Mouse (Mus musculus) bone marrow, adult 2 months (tissue): ENCODE data around the gene Megf11. TPM values are rescaled to one million over a fixed set of nuclear protein-coding genes. Genes with fewer than 3 reads are reported as not detected.

Experiments used
- H3K27ac ChIP-seq: fragments of 200-500 bp; 2 replicates; pipeline ENCODE4 v1.5.1; 2012; ENCODE audit warnings: low read depth, mild to moderate bottlenecking, control low read depth, inconsistent platforms, low read length; ENCODE audit not compliant: control insufficient read depth, poor library complexity, insufficient read depth
- H3K4me1 ChIP-seq: fragments of 200-500 bp; 2 replicates; pipeline ENCODE4 v1.6.1; 2011; ENCODE audit warnings: low read length; ENCODE audit not compliant: control insufficient read depth, insufficient read depth
- H3K4me3 ChIP-seq: fragments of 200-500 bp; replicated peaks from 2 replicates; pipeline ENCODE3; 2011; ENCODE audit warnings: mild to moderate bottlenecking, low read depth, low read length, control low read depth; ENCODE audit not compliant: control insufficient read depth
- CTCF ChIP-seq: fragments of 200-500 bp; IDR thresholded peaks from 2 replicates; pipeline ENCODE4 v1.5.1; 2011; ENCODE audit warnings: low read length, control low read depth; ENCODE audit not compliant: control insufficient read depth, insufficient read depth
- POLR2A ChIP-seq: fragments of 200-500 bp; IDR thresholded peaks from 2 replicates; pipeline ENCODE4 v1.6.1; 2011; ENCODE audit warnings: low read depth, mild to moderate bottlenecking, control low read depth, low read length, borderline replicate concordance; ENCODE audit not compliant: control insufficient read depth
- WGBS: fragments of 180-500 bp; shearing (Covaris S2); methylation state at CpG from one replicate; pipeline ENCODE4 v1.1.7; 2018; 5-methylcytosine and 5-hydroxymethylcytosine counted together
- polyA plus RNA-seq: library from polyadenylated mRNA; stranded (reverse); fragments of >200 nt; gene quantifications from 2 replicates; pipeline ENCODE4 v1.2.4, GENCODE M21; 2011; ENCODE audit warnings: low replicate concordance; ENCODE audit not compliant: missing spikeins, insufficient read depth, insufficient read length

The Megf11 gene
- polyA plus RNA-seq, 1 experiment = not detected

DNA sequence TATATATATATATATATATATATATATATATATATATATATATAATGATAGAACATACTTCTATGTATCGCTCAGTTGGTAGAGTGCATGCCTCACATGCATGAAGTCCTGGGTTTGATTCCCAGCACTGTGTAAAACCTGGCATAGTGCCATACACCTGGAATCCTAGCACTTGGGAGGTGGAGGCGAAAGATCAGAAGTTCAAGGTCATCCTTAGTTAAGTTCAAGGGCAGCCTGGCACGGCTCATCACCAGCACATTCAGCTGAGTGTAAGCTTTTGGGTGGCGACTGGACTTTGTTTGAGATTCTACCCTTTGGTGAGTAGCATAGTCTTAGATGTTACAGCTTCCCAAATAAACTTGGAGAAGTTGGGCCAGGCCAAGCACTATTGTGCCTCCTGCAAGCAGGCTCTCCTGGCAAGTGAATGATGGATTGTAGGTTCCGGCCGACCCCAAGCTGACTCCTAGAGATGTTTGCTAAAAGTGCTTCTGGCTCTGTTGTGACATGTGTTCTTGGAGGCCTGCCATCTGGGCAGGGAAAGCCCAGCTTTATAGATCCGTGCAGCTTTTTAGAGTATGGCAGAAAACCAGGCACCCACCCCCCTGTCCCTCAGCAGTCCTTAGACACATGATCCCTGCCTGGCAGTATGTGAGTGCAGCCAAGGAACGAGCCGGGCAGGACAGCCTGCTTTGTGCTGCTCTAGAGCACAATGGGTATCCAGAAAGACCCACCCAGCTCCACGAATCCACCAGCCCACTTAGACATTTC is 2.2 kb upstream of the Megf11 start:
- no peak overlapping the region for H3K27ac ChIP-seq
- TF ChIP-seq POLR2A (no peak), CTCF (no peak)
- WGBS = 58% methylated on average over 10 of the region's 10 CpGs
- no peaks in the 10 kb centered on the region for H3K4me1 ChIP-seq
- no peak overlapping the region for H3K4me3 ChIP-seq

GRCm38 (mm10) chr9:64386466-64387211 is 1.2 kb downstream of the Megf11 start:
- H3K4me3 ChIP-seq = no peak overlapping the region
- no peaks in the 10 kb centered on the region for H3K4me1 ChIP-seq
- TF ChIP-seq POLR2A (no peak), CTCF (no peak)
- no peak overlapping the region; the same call in 1 of the 2 replicates for H3K27ac ChIP-seq
- 4% methylated on average over 45 of the region's 45 CpGs for WGBS

DNA sequence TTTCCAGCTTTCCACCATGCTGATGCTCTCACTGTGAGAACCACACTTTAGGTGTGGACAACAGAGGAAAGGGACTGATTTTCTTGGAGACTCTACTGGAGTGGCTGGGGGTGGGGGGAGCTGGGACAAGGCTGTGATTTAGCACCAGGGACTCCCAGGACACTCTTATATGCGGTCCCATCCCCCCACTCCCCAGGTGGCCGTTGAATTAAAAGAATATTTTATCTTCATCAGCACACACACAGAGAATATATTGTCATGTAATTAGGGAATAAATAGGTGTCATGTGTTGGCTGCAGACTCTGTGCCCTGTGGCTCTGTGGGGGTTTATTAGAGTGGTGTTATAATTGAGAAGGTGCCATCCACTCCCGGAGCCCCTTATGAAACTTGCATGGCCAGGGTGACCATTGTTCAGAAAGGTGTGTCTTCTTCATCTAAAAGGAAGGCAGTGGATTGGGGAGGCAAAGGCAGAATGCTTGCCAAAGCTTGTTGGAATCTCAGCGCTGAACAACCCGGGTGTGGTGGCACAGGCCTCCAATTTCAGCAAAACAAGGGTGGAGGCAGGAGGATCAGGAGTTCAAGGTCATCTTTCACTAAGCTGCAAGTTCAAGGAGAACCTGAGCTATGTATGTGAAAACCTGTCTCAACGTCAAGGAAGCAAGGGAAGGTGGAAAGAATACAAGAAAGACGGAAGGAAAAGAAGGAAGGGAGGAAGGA is 4.3 kb downstream of the Megf11 start:
- Histone ChIP-seq H3K4me1 (no peaks in the 10 kb centered on the region), H3K4me3 (no peak overlapping the region), H3K27ac (no peak overlapping the region)
- 62% methylated on average over 7 of the region's 7 CpGs for WGBS
- TF ChIP-seq CTCF (no peak), POLR2A (no peak)

- 46% methylated on average over 5 of the region's 5 CpGs for WGBS
- H3K4me3 ChIP-seq = no peak overlapping the region
- no peak overlapping the region for H3K27ac ChIP-seq
- TF ChIP-seq CTCF = peak; percentile 78
- no peak for TF ChIP-seq POLR2A
- no peaks in the 10 kb centered on the region for H3K4me1 ChIP-seq
These were observed 8.6 kb downstream of the Megf11 start for GRCm38 (mm10) chr9:64393914-64394596.

GRCm38 (mm10) chr9:64395238-64395920 is 10.0 kb downstream of the Megf11 start:
- TF ChIP-seq CTCF = no peak
- no peak for TF ChIP-seq POLR2A
- WGBS = 72% methylated on average over 7 of the region's 7 CpGs
- Histone ChIP-seq H3K4me1 (no peaks in the 10 kb centered on the region), H3K4me3 (no peak overlapping the region), H3K27ac (no peak overlapping the region)

GRCm38 (mm10) chr9:64397108-64397507 is 11.7 kb downstream of the Megf11 start:
- no peak overlapping the region for H3K27ac ChIP-seq
- H3K4me1 ChIP-seq = no peaks in the 10 kb centered on the region
- no peak overlapping the region for H3K4me3 ChIP-seq
- WGBS = 18% methylated on average over 1 of the region's 1 CpGs
- TF ChIP-seq CTCF (no peak; the same call in 1 of the 2 replicates), POLR2A (no peak)

DNA sequence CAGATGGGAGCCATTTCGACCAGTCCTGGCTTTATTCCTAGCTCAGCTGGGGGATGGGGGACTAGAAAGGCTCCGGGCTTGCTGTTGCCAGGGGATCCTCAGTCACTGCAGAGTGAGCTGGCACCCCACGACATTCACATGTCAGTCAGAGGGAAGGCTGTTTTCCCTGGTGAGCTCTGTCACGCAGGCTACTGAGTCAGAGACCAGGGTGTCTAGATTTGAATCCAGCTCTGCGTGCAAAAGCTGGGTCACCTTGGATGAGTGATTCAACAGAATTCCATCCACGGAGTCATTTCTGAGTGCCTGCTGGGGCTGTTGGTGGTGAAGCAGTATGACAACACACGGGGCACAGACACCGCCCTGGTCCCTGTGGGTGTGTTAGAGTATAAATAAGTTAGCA is 13.7 kb downstream of the Megf11 start:
- H3K4me3 ChIP-seq = no peak overlapping the region
- TF ChIP-seq CTCF (no peak), POLR2A (no peak)
- no peak overlapping the region for H3K27ac ChIP-seq
- WGBS = 71% methylated on average over 8 of the region's 8 CpGs
- no peaks in the 10 kb centered on the region for H3K4me1 ChIP-seq

GRCm38 (mm10) chr9:64402141-64402540 is 16.7 kb downstream of the Megf11 start:
- Histone ChIP-seq H3K4me3 (no peak overlapping the region), H3K27ac (no peak overlapping the region), H3K4me1 (no peaks in the 10 kb centered on the region)
- 77% methylated on average over 8 of the region's 8 CpGs for WGBS
- TF ChIP-seq CTCF (no peak), POLR2A (no peak)
